8 mouse cellular contexts compared by ENCODE assay signal in genomic region chr10:44380476-44381208, GRCm38 (mm10).
DNase-seq lines count a peak whose midpoint lies in the region; ATAC-seq and TF ChIP-seq lines count a peak whose summit lies in the region.

No protein-coding gene starts in this region.

- H3K4me1 ChIP-seq in MEL (ENCODE audit: control insufficient read depth in 1 of 2, insufficient read depth in 2 of 2, low read length in 2 of 2) = peaks cover 6 to 10% of the 10 kb centered on the region in 2 experiments
- peaks cover 15% of the 10 kb centered on the region for H3K4me1 ChIP-seq in forebrain, embryonic 14.5 days (ENCODE audit: control insufficient read depth, insufficient read depth, low read length)
- peaks cover 15% of the 10 kb centered on the region for H3K4me1 ChIP-seq in lung, embryonic 14.5 days (ENCODE audit: insufficient read depth)

- peak overlapping the region; percentile 5 for H3K27ac ChIP-seq in MEL (ENCODE audit: control insufficient read depth, low read depth, low read length)
- no peak overlapping the region for H3K27ac ChIP-seq in forebrain, embryonic 14.5 days (ENCODE audit: low read depth, low read length)
- H3K27ac ChIP-seq in lung, embryonic 14.5 days (ENCODE audit: low read depth) = peak overlapping the region; percentile 66

- no peak overlapping the region for H3K4me2 ChIP-seq in forebrain, embryonic 14.5 days (ENCODE audit: low read length)
- peak overlapping the region; percentile 39 for H3K4me2 ChIP-seq in lung, embryonic 14.5 days

- no peak for TF ChIP-seq CTCF in MEL (IDR thresholded peaks at IDR 0.05 in 2 of 3, conservative IDR thresholded peaks at IDR 0.05 in 1 of 3; ENCODE audit: control insufficient read depth in 1 of 3, insufficient read depth in 1 of 3, low read depth in 2 of 3, low read length in 3 of 3, poor library complexity in 1 of 3, severe bottlenecking in 1 of 3)
- no peak for TF ChIP-seq CTCF in lung, embryonic 14.5 days (IDR thresholded peaks at IDR 0.05; ENCODE audit: low read depth)

- peak in 1 of 2 experiments; percentile 43; a peak in 1 of 4 replicates for TF ChIP-seq EP300 in MEL (IDR thresholded peaks at IDR 0.05; ENCODE audit: low read depth in 1 of 2, low read length in 2 of 2)

- no peaks in the 10 kb centered on the region for H3K79me2 ChIP-seq in MEL (ENCODE audit: control insufficient read depth, insufficient read depth, low read length, poor library complexity)

- intact Hi-C loops in heart, postnatal 36 days (cut with DNase I) = no loop called here

- no peak for TF ChIP-seq RAD21 in MEL (IDR thresholded peaks at IDR 0.05; ENCODE audit: low read depth, low read length)

- no peak for TF ChIP-seq POLR2A in MEL (IDR thresholded peaks at IDR 0.05; ENCODE audit: control insufficient read depth in 1 of 2, insufficient read depth in 1 of 2, low read depth in 1 of 2, low read length in 2 of 2, poor library complexity in 1 of 2)

- WGBS in forebrain, embryonic 14.5 days = 51% methylated on average over 20 of the region's 20 CpGs
- WGBS in lung, embryonic 14.5 days = 24% methylated on average over 20 of the region's 20 CpGs

- peak overlapping the region; percentile 45 for H3K9ac ChIP-seq in MEL (ENCODE audit: control insufficient read depth, low read depth, low read length, poor library complexity, severe bottlenecking)
- H3K9ac ChIP-seq in forebrain, embryonic 14.5 days (ENCODE audit: low read length) = no peak overlapping the region
- H3K9ac ChIP-seq in lung, embryonic 14.5 days = peak overlapping the region; percentile 30; the same call in 1 of the 2 replicates

- ATAC-seq in forebrain, embryonic 14.5 days = 0 out of 2 replicates have a peak, but pooled peaks have one; percentile 25
- ATAC-seq in lung, embryonic 14.5 days (ENCODE audit: insufficient read depth) = peak; percentile 61; the same call in 1 of the 2 replicates

- no peaks in the 10 kb centered on the region for H3K27me3 ChIP-seq in MEL (ENCODE audit: control insufficient read depth in 1 of 2, insufficient read depth in 2 of 2, low read length in 2 of 2)
- no peaks in the 10 kb centered on the region for H3K27me3 ChIP-seq in forebrain, embryonic 14.5 days (replicated peaks; ENCODE audit: control insufficient read depth, insufficient read depth, low read length)
- no peaks in the 10 kb centered on the region for H3K27me3 ChIP-seq in lung, embryonic 14.5 days (ENCODE audit: insufficient read depth, low read length)

- H3K9me3 ChIP-seq in MEL (replicated peaks; ENCODE audit: insufficient read depth, low read length) = no peaks in the 10 kb centered on the region
- H3K9me3 ChIP-seq in forebrain, embryonic 14.5 days (replicated peaks; ENCODE audit: control insufficient read depth, low read length) = no peaks in the 10 kb centered on the region
- H3K9me3 ChIP-seq in lung, embryonic 14.5 days (ENCODE audit: low read depth, low read length) = no peaks in the 10 kb centered on the region

- peak overlapping the region; percentile 61 to 99 for H3K4me3 ChIP-seq in MEL (ENCODE audit: control insufficient read depth in 1 of 2, insufficient read depth in 1 of 2, low read depth in 2 of 2, low read length in 2 of 2)
- no peak overlapping the region for H3K4me3 ChIP-seq in forebrain, embryonic 14.5 days (ENCODE audit: low read depth, low read length)
- H3K4me3 ChIP-seq in lung, embryonic 14.5 days (ENCODE audit: low read depth, low read length) = no peak overlapping the region

- H3K36me3 ChIP-seq in MEL (ENCODE audit: control insufficient read depth in 1 of 2, insufficient read depth in 2 of 2, low read length in 2 of 2) = peaks cover 0 to 4% of the 10 kb centered on the region in 2 experiments; a peak in 1 of 4 replicates
- no peaks in the 10 kb centered on the region for H3K36me3 ChIP-seq in forebrain, embryonic 14.5 days (ENCODE audit: control insufficient read depth, insufficient read depth, low read length)
- H3K36me3 ChIP-seq in lung, embryonic 14.5 days (ENCODE audit: insufficient read depth) = no peaks in the 10 kb centered on the region

- DNase-seq in CD4-positive helper T cell, adult 2 months (ENCODE audit: low read depth, low spot score) = peak; percentile 82
- peak; percentile 69 for DNase-seq in MEL (ENCODE audit: low read depth, low spot score)
- DNase-seq in forebrain, embryonic 14.5 days (ENCODE audit: low spot score) = no peak
- DNase-seq in heart, postnatal 36 days = peak; percentile 42 to 54
- peak; percentile 38 to 39 for DNase-seq in layer of hippocampus, adult 8-10 months (ENCODE audit: low spot score in 2 of 2)
- peak; percentile 74 for DNase-seq in lung, embryonic 14.5 days
- peak; percentile 64 for DNase-seq in right cerebral cortex, postnatal 14 days
- DNase-seq in cerebellum, adult 18-20 months = no peak

TF ChIP-seq in MEL, 35 proteins besides CTCF, POLR2A, EP300 and RAD21:
- TF ChIP-seq ZMIZ1 (IDR thresholded peaks at IDR 0.05; ENCODE audit: low read depth, low read length) (no peak), POLR2AphosphoS5 (IDR thresholded peaks at IDR 0.05; ENCODE audit: borderline replicate concordance, low read depth, low read length) (no peak), UBTF (IDR thresholded peaks at IDR 0.05; ENCODE audit: borderline replicate concordance, insufficient read depth, low read depth, low read length) (no peak), MXI1 (IDR thresholded peaks at IDR 0.05; ENCODE audit: low read depth, low read length) (peak; percentile 33; the same call in 1 of the 2 replicates), NRF1 (IDR thresholded peaks at IDR 0.05; ENCODE audit: insufficient read depth, low read depth, low read length, poor library complexity, severe bottlenecking) (no peak), GATA1 (IDR thresholded peaks at IDR 0.05; ENCODE audit: low read depth, low read length) (no peak), USF2 (IDR thresholded peaks at IDR 0.05; ENCODE audit: borderline replicate concordance in 1 of 2, insufficient read depth in 1 of 2, low read depth in 1 of 2, low read length in 2 of 2) (no peak), TBP (IDR thresholded peaks at IDR 0.05; ENCODE audit: low read depth, low read length) (0 out of 2 replicates have a peak, but pooled peaks have one; percentile 28), RCOR1 (IDR thresholded peaks at IDR 0.05; ENCODE audit: low read depth, low read length) (no peak), KAT2A (conservative IDR thresholded peaks at IDR 0.05; ENCODE audit: low read depth, low read length) (no peak), ZC3H11A (IDR thresholded peaks at IDR 0.05; ENCODE audit: low read depth, low read length) (no peak), GABPA (IDR thresholded peaks at IDR 0.05; ENCODE audit: low read depth, low read length) (no peak), TCF12 (IDR thresholded peaks at IDR 0.05; ENCODE audit: low read depth, low read length) (no peak), USF1 (IDR thresholded peaks at IDR 0.05; ENCODE audit: low read depth, low read length) (no peak), BHLHE40 (IDR thresholded peaks at IDR 0.05; ENCODE audit: borderline replicate concordance, low read depth, low read length) (no peak), JUND (IDR thresholded peaks at IDR 0.05; ENCODE audit: low read depth, low read length) (no peak), HCFC1 (IDR thresholded peaks at IDR 0.05; ENCODE audit: low read depth, low read length) (no peak), ZKSCAN1 (IDR thresholded peaks at IDR 0.05; ENCODE audit: low read depth, low read length) (no peak), ELF1 (IDR thresholded peaks at IDR 0.05; ENCODE audit: low read depth, low read length) (no peak), MAX (IDR thresholded peaks at IDR 0.05; ENCODE audit: low read length) (no peak), NELFE (IDR thresholded peaks at IDR 0.05; ENCODE audit: low read depth, low read length) (peak; percentile 34), MAFK (IDR thresholded peaks at IDR 0.05; ENCODE audit: borderline replicate concordance, low read depth, low read length) (no peak), POLR2AphosphoS2 (IDR thresholded peaks at IDR 0.05; ENCODE audit: low read length) (no peak), MYB (IDR thresholded peaks at IDR 0.05; ENCODE audit: low read depth, low read length) (no peak), CHD2 (IDR thresholded peaks at IDR 0.05; ENCODE audit: low read length) (peak; percentile 33; the same call in 1 of the 2 replicates), ZNF384 (IDR thresholded peaks at IDR 0.05; ENCODE audit: low read depth, low read length) (peak; percentile 80), E2F4 (IDR thresholded peaks at IDR 0.05; ENCODE audit: borderline replicate concordance, low read depth, low read length) (no peak), CHD1 (IDR thresholded peaks at IDR 0.05; ENCODE audit: low read depth, low read length) (no peak), MYC (IDR thresholded peaks at IDR 0.05; ENCODE audit: low read depth, low read length) (0 out of 2 replicates have a peak, but pooled peaks have one; percentile 31), MEF2A (IDR thresholded peaks at IDR 0.05; ENCODE audit: extremely low read depth, insufficient replicate concordance, low read depth, low read length, poor library complexity, severe bottlenecking) (no peak), SIN3A (IDR thresholded peaks at IDR 0.05; ENCODE audit: low read length) (peak; percentile 43; the same call in 1 of the 2 replicates), SMC3 (IDR thresholded peaks at IDR 0.05; ENCODE audit: low read depth, low read length) (no peak), TAL1 (IDR thresholded peaks at IDR 0.05; ENCODE audit: low read length) (no peak), ETS1 (IDR thresholded peaks at IDR 0.05; ENCODE audit: low read depth, low read length) (peak; percentile 37; the same call in 1 of the 2 replicates), MAZ (IDR thresholded peaks at IDR 0.05; ENCODE audit: low read depth, low read length) (no peak)

Comparison
In these comparisons a context has a peak if more than half of its experiments do, and no peak if none do; other contexts are left out.
1. DNase-seq: peak in CD4-positive helper T cell, adult 2 months (single experiment), MEL (single experiment), heart, postnatal 36 days (2 of 2), layer of hippocampus, adult 8-10 months (2 of 2), lung, embryonic 14.5 days (single experiment) and right cerebral cortex, postnatal 14 days (single experiment); none in forebrain, embryonic 14.5 days (single experiment) and cerebellum, adult 18-20 months (0 of 2).
2. H3K4me3 ChIP-seq: peak in MEL (2 of 2); none in forebrain, embryonic 14.5 days (single experiment) and lung, embryonic 14.5 days (single experiment).